Mouse (Mus musculus): ENCODE data around the gene Cyp2d9. TPM values are rescaled to one million over a fixed set of nuclear protein-coding genes. Genes with fewer than 3 reads are reported as not detected.
"Not testable (repeated sequence)": the region's sequence is repeated elsewhere in the genome, so short reads cannot be mapped to it uniquely, and the experiment has no call there.

Gene Cyp2d9
- polyA plus RNA-seq, 1 experiment from 2014 or later = not detected

- not testable (repeated sequence) for H3K9me3 ChIP-seq (ENCODE audit: control insufficient read depth, low read length); H3K4me1 ChIP-seq (ENCODE audit: control insufficient read depth in 2 of 2, insufficient read depth in 2 of 2, low read length in 2 of 2); H3K27ac ChIP-seq (replicated peaks in 1 of 2; ENCODE audit: control insufficient read depth in 1 of 2, insufficient read depth in 1 of 2, low read depth in 2 of 2, low read length in 2 of 2); H3K4me2 ChIP-seq (ENCODE audit: low read length); H3K4me3 ChIP-seq (ENCODE audit: control insufficient read depth in 1 of 2, insufficient read depth in 1 of 2, low read depth in 1 of 2, low read length in 2 of 2); H3K36me3 ChIP-seq (ENCODE audit: control insufficient read depth, insufficient read depth, low read length); H3K9ac ChIP-seq (ENCODE audit: low read length); ATAC-seq (ENCODE audit: insufficient number of reproducible peaks, insufficient read depth, low FRiP score, low read depth); H3K27me3 ChIP-seq (ENCODE audit: control insufficient read depth, insufficient read depth, low read length)
- WGBS = 55% methylated on average over 11 of the region's 13 CpGs
These were observed 61.0 kb downstream of the Cyp2d9 start for GRCm38 (mm10) chr15:82494273-82494672.

Small RNA genes lying within 50 kb of the gene (microRNA-seq; reads per million reads assigned to microRNA genes)
- gene Gm25990 (not detected), gene Gm27331 (not detected), gene Gm27622 (not detected), gene Gm27825 (not detected), gene Mir7684 (not detected)

Other genes starting within 250 kb of the Cyp2d9 start
- 0.22 and 0.42 TPM in 2 replicates for gene Shisa8, start 220.6 kb upstream of the Cyp2d9 start, polyA plus RNA-seq (2014; fragmentation: Nextera tagmentation; extraction: Ambion mirVana)
- gene Tnfrsf13c, start 209.1 kb upstream of the Cyp2d9 start, polyA plus RNA-seq (2014; fragmentation: Nextera tagmentation; extraction: Ambion mirVana) = 0.11 and 0.16 TPM in 2 replicates
- 67.7 and 73.0 TPM in 2 replicates for gene Cenpm, start 188.7 kb upstream of the Cyp2d9 start, polyA plus RNA-seq (2014; fragmentation: Nextera tagmentation; extraction: Ambion mirVana)
- not detected in 2 replicates for gene 1500009C09Rik, start 181.0 kb upstream of the Cyp2d9 start, polyA plus RNA-seq (2014; fragmentation: Nextera tagmentation; extraction: Ambion mirVana)
- 4.7 and 4.9 TPM in 2 replicates for gene Sept3, start 158.5 kb upstream of the Cyp2d9 start, polyA plus RNA-seq (2014; fragmentation: Nextera tagmentation; extraction: Ambion mirVana)
- gene Wbp2nl, start 134.5 kb upstream of the Cyp2d9 start, polyA plus RNA-seq (2014; fragmentation: Nextera tagmentation; extraction: Ambion mirVana) = 0.28 TPM in 1 of 2 replicates, not detected in the other
- gene Naga, start 94.5 kb upstream of the Cyp2d9 start, polyA plus RNA-seq (2014; fragmentation: Nextera tagmentation; extraction: Ambion mirVana) = 47.4 and 48.7 TPM in 2 replicates
- 7.3 and 7.5 TPM in 2 replicates for gene Pheta2, start 94.5 kb upstream of the Cyp2d9 start, polyA plus RNA-seq (2014; fragmentation: Nextera tagmentation; extraction: Ambion mirVana)
- 365 and 384 TPM in 2 replicates for gene Smdt1, start 94.5 kb upstream of the Cyp2d9 start, polyA plus RNA-seq (2014; fragmentation: Nextera tagmentation; extraction: Ambion mirVana)
- gene Ndufa6, start 79.1 kb upstream of the Cyp2d9 start, polyA plus RNA-seq (2014; fragmentation: Nextera tagmentation; extraction: Ambion mirVana) = 667 and 735 TPM in 2 replicates
- gene Cyp2d22, start 53.2 kb upstream of the Cyp2d9 start, polyA plus RNA-seq (2014; fragmentation: Nextera tagmentation; extraction: Ambion mirVana) = 8.6 and 9.2 TPM in 2 replicates
- not detected in 2 replicates for gene Cyp2d11, start 39.4 kb upstream of the Cyp2d9 start, polyA plus RNA-seq (2014; fragmentation: Nextera tagmentation; extraction: Ambion mirVana)
- gene Cyp2d10, start 26.2 kb upstream of the Cyp2d9 start, polyA plus RNA-seq (2014; fragmentation: Nextera tagmentation; extraction: Ambion mirVana) = not detected in 2 replicates
- gene Cyp2d12, start 121.6 kb downstream of the Cyp2d9 start, polyA plus RNA-seq (2014; fragmentation: Nextera tagmentation; extraction: Ambion mirVana) = not detected in 2 replicates
- gene Cyp2d34, start 187.5 kb downstream of the Cyp2d9 start, polyA plus RNA-seq (2014; fragmentation: Nextera tagmentation; extraction: Ambion mirVana) = not detected in 2 replicates

Measured in heart, embryonic 14.5 days (tissue).